Mouse (Mus musculus): ENCODE data around the gene H2al1i. TPM values are rescaled to one million over a fixed set of nuclear protein-coding genes. Genes with fewer than 3 reads are reported as not detected.
"Not testable (repeated sequence)": the region's sequence is repeated elsewhere in the genome, so short reads cannot be mapped to it uniquely, and the experiment has no call there.

H2al1i gene
- polyA plus RNA-seq (2012; rRNA removed) = not detected in 2 replicates

DNA sequence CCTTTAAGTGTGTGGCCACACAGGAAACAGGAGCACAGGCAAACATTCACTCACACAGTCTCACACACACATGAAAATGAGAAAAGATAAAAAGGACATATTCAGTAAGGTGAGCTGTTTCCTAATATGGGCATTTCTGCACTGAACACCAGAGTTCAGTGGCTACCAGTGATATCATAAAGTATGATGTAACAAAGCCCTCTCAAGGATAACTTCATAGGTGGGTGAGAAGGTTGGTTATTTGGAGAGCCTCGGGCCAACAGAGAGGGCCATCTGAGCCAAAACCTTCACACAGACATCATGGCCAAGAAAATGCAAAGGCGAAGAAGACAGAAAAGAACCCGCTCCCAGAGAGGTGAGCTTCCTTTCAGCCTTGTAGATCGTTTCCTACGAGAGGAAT lies at the start of gene H2al1i:
H2al1i (plus strand) TSS at position 301 of the 400 bp plus-strand sequence.
- DNase-seq; H3K4me1 ChIP-seq (replicated peaks; ENCODE audit: control insufficient read depth, insufficient read depth, low read length); H3K27me3 ChIP-seq (ENCODE audit: control insufficient read depth, insufficient read depth, low read length); H3K27ac ChIP-seq (ENCODE audit: control insufficient read depth, insufficient read depth, low read length); H3K4me3 ChIP-seq (ENCODE audit: control insufficient read depth, insufficient read depth, low read length); H3K36me3 ChIP-seq (ENCODE audit: control insufficient read depth, insufficient read depth, low read length): not testable (repeated sequence)
- no CpG with 5 or more reads among the region's 5 CpGs for WGBS

DNA sequence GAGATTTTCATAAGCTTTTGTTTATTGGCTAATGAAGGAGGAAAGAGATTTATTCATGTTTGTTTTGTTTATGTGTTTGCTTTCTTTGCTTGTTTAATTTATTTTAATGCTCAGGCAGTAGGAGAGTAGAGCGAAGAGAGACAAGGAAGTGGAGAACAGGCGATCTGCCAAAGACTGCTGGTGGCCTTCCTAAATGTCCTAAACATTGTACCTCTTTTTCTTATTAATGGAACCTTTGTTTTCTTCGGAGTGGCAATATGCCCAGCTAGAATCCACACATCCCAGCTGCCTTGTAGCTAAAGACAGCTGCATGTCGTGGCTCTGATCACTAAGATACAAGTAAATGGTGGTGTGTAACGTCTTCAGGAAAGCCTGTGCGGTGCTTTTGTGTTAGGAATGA lies 47.4 kb upstream of the H2al1i start:
- no peak overlapping the region for H3K4me3 ChIP-seq (ENCODE audit: control insufficient read depth, insufficient read depth, low read length)
- no peak overlapping the region for H3K27ac ChIP-seq (ENCODE audit: control insufficient read depth, insufficient read depth, low read length)
- WGBS = 97% methylated on average over 6 of the region's 6 CpGs
- no peaks in the 10 kb centered on the region for H3K4me1 ChIP-seq (replicated peaks; ENCODE audit: control insufficient read depth, insufficient read depth, low read length)
- DNase-seq = no peak
- H3K27me3 ChIP-seq (ENCODE audit: control insufficient read depth, insufficient read depth, low read length) = no peaks in the 10 kb centered on the region
- no peaks in the 10 kb centered on the region for H3K36me3 ChIP-seq (ENCODE audit: control insufficient read depth, insufficient read depth, low read length)
- TF ChIP-seq POLR2A (IDR thresholded peaks at IDR 0.05; ENCODE audit: control insufficient read depth, extremely low read depth, insufficient read depth, low read length, poor library complexity) (no peak), CTCF (IDR thresholded peaks at IDR 0.05; ENCODE audit: borderline replicate concordance, control insufficient read depth, extremely low read depth, insufficient read depth, low read length, poor library complexity) (no peak)

DNA sequence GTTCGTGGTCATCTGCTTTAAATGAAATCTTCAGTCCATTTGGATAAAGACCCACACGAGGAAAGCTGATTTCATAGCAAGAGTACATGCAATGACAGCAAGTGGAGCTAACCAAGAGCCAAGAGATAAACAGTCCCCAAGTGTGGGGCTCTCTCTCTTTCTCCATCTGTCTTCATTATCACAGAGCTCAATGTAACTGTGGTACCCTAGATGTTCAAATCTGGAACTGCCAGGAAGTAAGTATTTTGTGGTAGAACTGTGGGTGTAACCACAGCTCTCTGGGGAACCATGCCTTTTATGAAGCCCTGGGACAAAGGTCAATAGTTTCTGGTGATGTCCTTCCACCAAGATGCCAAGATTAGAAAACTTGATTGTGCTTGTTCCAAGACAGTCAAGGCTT lies 43.7 kb upstream of the H2al1i start:
- Histone ChIP-seq H3K27me3 (ENCODE audit: control insufficient read depth, insufficient read depth, low read length) (no peaks in the 10 kb centered on the region), H3K4me1 (replicated peaks; ENCODE audit: control insufficient read depth, insufficient read depth, low read length) (no peaks in the 10 kb centered on the region), H3K36me3 (ENCODE audit: control insufficient read depth, insufficient read depth, low read length) (no peaks in the 10 kb centered on the region), H3K27ac (ENCODE audit: control insufficient read depth, insufficient read depth, low read length) (no peak overlapping the region), H3K4me3 (ENCODE audit: control insufficient read depth, insufficient read depth, low read length) (no peak overlapping the region)
- WGBS = 58% methylated on average over 2 of the region's 2 CpGs
- DNase-seq = no peak
- TF ChIP-seq CTCF (IDR thresholded peaks at IDR 0.05; ENCODE audit: borderline replicate concordance, control insufficient read depth, extremely low read depth, insufficient read depth, low read length, poor library complexity) (no peak), POLR2A (IDR thresholded peaks at IDR 0.05; ENCODE audit: control insufficient read depth, extremely low read depth, insufficient read depth, low read length, poor library complexity) (no peak)

DNA sequence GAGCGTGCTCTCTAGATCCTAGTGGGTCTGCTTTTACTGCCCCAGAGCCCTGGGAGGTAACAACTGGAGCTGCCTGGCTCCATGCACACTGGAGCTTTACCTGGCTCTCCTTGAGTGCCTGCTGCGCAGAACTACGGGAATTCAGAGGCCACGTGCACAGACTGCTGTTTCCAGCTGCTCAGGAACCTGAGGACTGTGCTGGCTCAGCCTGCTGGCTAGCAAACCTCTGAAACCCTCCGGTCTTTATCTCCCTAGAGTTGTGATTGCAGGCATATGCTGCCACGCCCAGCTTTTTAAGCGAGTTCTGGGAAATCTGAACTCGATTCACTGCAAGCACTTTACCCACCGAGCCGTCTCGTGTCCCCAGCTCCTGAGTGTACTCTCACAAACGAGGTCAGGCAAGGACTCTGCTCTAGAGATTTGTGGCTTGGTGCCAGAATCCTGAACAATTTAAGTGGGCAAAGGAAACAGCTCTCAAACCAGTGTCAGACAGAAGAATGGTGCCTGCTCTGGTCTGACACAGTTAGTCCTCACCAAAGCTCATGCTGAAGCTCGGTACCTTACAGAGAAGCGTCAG lies 36.1 kb upstream of the H2al1i start:
- no peaks in the 10 kb centered on the region for H3K36me3 ChIP-seq (ENCODE audit: control insufficient read depth, insufficient read depth, low read length)
- no peak for DNase-seq
- no peaks in the 10 kb centered on the region for H3K4me1 ChIP-seq (replicated peaks; ENCODE audit: control insufficient read depth, insufficient read depth, low read length)
- H3K27ac ChIP-seq (ENCODE audit: control insufficient read depth, insufficient read depth, low read length) = no peak overlapping the region
- H3K4me3 ChIP-seq (ENCODE audit: control insufficient read depth, insufficient read depth, low read length) = no peak overlapping the region
- 88% methylated on average over 13 of the region's 14 CpGs for WGBS
- TF ChIP-seq CTCF (IDR thresholded peaks at IDR 0.05; ENCODE audit: borderline replicate concordance, control insufficient read depth, extremely low read depth, insufficient read depth, low read length, poor library complexity) = no peak
- no peak for TF ChIP-seq POLR2A (IDR thresholded peaks at IDR 0.05; ENCODE audit: control insufficient read depth, extremely low read depth, insufficient read depth, low read length, poor library complexity)
- no peaks in the 10 kb centered on the region for H3K27me3 ChIP-seq (ENCODE audit: control insufficient read depth, insufficient read depth, low read length)

DNA sequence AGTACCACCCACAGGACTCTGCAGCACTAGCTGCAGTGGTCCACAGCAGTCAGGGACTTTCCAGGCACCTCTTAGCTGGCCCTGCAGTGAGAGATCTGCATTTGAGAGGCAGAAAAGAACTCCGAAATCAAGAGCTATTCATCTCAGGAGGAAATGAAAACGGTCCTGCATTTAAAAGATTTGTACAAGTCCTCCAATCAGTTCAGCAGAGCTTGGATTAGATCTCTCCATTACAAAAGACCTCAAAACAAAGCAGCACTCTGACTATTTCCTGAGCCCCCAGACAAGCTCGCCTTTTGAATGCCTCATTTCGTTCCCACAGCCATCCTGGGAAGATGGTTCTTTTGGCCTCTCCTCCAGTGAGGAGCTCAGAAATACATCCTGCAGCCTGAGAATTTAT lies 35.2 kb upstream of the H2al1i start:
- Histone ChIP-seq H3K4me1 (replicated peaks; ENCODE audit: control insufficient read depth, insufficient read depth, low read length) (no peaks in the 10 kb centered on the region), H3K27me3 (ENCODE audit: control insufficient read depth, insufficient read depth, low read length) (no peaks in the 10 kb centered on the region), H3K36me3 (ENCODE audit: control insufficient read depth, insufficient read depth, low read length) (no peaks in the 10 kb centered on the region), H3K27ac (ENCODE audit: control insufficient read depth, insufficient read depth, low read length) (no peak overlapping the region), H3K4me3 (ENCODE audit: control insufficient read depth, insufficient read depth, low read length) (no peak overlapping the region)
- no peak for DNase-seq
- no peak for TF ChIP-seq CTCF (IDR thresholded peaks at IDR 0.05; ENCODE audit: borderline replicate concordance, control insufficient read depth, extremely low read depth, insufficient read depth, low read length, poor library complexity)
- TF ChIP-seq POLR2A (IDR thresholded peaks at IDR 0.05; ENCODE audit: control insufficient read depth, extremely low read depth, insufficient read depth, low read length, poor library complexity) = no peak
- 72% methylated on average over 4 of the region's 4 CpGs for WGBS

DNA sequence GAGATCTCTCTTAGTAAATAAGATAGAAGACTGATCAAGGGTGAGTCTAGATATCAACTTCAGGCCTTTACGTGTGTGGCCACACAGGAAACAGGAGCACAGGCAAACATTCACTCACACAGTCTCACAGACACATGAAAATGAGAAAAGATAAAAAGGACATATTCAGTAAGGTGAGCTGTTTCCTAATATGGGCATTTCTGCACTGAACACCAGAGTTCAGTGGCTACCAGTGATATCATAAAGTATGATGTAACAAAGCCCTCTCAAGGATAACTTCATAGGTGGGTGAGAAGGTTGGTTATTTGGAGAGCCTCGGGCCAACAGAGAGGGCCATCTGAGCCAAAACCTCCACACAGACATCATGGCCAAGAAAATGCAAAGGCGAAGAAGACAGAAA lies 25.5 kb upstream of the H2al1i start, which contains the start of gene H2al1a:
H2al1a (plus strand) TSS at position 301 of the 400 bp plus-strand sequence.
- not testable (repeated sequence) for H3K4me3 ChIP-seq (ENCODE audit: control insufficient read depth, insufficient read depth, low read length); H3K27ac ChIP-seq (ENCODE audit: control insufficient read depth, insufficient read depth, low read length); H3K4me1 ChIP-seq (replicated peaks; ENCODE audit: control insufficient read depth, insufficient read depth, low read length); H3K27me3 ChIP-seq (ENCODE audit: control insufficient read depth, insufficient read depth, low read length); DNase-seq; H3K36me3 ChIP-seq (ENCODE audit: control insufficient read depth, insufficient read depth, low read length)
- no CpG with 5 or more reads among the region's 3 CpGs for WGBS

DNA sequence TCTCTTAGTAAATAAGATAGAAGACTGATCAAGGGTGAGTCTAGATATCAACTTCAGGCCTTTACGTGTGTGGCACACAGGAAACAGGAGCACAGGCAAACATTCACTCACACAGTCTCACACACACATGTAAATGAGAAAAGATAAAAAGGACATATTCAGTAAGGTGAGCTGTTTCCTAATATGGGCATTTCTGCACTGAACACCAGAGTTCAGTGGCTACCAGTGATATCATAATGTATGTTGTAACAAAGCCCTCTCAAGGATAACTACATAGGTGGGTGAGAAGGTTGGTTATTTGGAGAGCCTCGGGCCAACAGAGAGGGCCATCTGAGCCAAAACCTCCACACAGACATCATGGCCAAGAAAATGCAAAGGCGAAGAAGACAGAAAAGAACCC lies 22.3 kb upstream of the H2al1i start, which contains the start of gene H2al1b:
H2al1b (plus strand) TSS at position 301 of the 400 bp plus-strand sequence.
- 88% methylated on average over 1 of the region's 3 CpGs for WGBS
- H3K4me3 ChIP-seq (ENCODE audit: control insufficient read depth, insufficient read depth, low read length); H3K4me1 ChIP-seq (replicated peaks; ENCODE audit: control insufficient read depth, insufficient read depth, low read length); H3K27ac ChIP-seq (ENCODE audit: control insufficient read depth, insufficient read depth, low read length); H3K36me3 ChIP-seq (ENCODE audit: control insufficient read depth, insufficient read depth, low read length); DNase-seq; H3K27me3 ChIP-seq (ENCODE audit: control insufficient read depth, insufficient read depth, low read length): not testable (repeated sequence)

DNA sequence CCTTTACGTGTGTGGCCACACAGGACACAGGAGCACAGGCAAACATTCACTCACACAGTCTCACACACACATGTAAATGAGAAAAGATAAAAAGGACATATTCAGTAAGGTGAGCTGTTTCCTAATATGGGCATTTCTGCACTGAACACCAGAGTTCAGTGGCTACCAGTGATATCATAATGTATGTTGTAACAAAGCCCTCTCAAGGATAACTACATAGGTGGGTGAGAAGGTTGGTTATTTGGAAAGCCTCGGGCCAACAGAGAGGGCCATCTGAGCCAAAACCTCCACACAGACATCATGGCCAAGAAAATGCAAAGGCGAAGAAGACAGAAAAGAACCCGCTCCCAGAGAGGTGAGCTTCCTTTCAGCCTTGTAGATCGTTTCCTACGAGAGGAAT lies 19.1 kb upstream of the H2al1i start, which contains the start of gene H2al1c:
H2al1c (plus strand) TSS at position 301 of the 400 bp plus-strand sequence.
- not testable (repeated sequence) for H3K27me3 ChIP-seq (ENCODE audit: control insufficient read depth, insufficient read depth, low read length); H3K4me1 ChIP-seq (replicated peaks; ENCODE audit: control insufficient read depth, insufficient read depth, low read length); H3K36me3 ChIP-seq (ENCODE audit: control insufficient read depth, insufficient read depth, low read length); H3K4me3 ChIP-seq (ENCODE audit: control insufficient read depth, insufficient read depth, low read length); H3K27ac ChIP-seq (ENCODE audit: control insufficient read depth, insufficient read depth, low read length); DNase-seq
- WGBS = 100% methylated on average over 1 of the region's 6 CpGs

DNA sequence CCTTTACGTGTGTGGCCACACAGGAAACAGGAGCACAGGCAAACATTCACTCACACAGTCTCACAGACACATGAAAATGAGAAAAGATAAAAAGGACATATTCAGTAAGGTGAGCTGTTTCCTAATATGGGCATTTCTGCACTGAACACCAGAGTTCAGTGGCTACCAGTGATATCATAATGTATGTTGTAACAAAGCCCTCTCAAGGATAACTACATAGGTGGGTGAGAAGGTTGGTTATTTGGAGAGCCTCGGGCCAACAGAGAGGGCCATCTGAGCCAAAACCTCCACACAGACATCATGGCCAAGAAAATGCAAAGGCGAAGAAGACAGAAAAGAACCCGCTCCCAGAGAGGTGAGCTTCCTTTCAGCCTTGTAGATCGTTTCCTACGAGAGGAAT lies 15.9 kb upstream of the H2al1i start, which contains the start of gene H2al1d:
H2al1d (plus strand) TSS at position 301 of the 400 bp plus-strand sequence.
- H3K27ac ChIP-seq (ENCODE audit: control insufficient read depth, insufficient read depth, low read length); DNase-seq; H3K4me1 ChIP-seq (replicated peaks; ENCODE audit: control insufficient read depth, insufficient read depth, low read length); H3K36me3 ChIP-seq (ENCODE audit: control insufficient read depth, insufficient read depth, low read length); H3K27me3 ChIP-seq (ENCODE audit: control insufficient read depth, insufficient read depth, low read length); H3K4me3 ChIP-seq (ENCODE audit: control insufficient read depth, insufficient read depth, low read length): not testable (repeated sequence)
- no CpG with 5 or more reads among the region's 6 CpGs for WGBS

DNA sequence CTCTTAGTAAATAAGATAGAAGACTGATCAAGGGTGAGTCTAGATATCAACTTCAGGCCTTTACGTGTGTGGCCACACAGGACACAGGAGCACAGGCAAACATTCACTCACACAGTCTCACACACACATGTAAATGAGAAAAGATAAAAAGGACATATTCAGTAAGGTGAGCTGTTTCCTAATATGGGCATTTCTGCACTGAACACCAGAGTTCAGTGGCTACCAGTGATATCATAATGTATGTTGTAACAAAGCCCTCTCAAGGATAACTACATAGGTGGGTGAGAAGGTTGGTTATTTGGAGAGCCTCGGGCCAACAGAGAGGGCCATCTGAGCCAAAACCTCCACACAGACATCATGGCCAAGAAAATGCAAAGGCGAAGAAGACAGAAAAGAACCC lies 12.8 kb upstream of the H2al1i start, which contains the start of gene H2al1e:
H2al1e (plus strand) TSS at position 301 of the 400 bp plus-strand sequence.
- H3K4me3 ChIP-seq (ENCODE audit: control insufficient read depth, insufficient read depth, low read length); H3K4me1 ChIP-seq (replicated peaks; ENCODE audit: control insufficient read depth, insufficient read depth, low read length); DNase-seq; H3K36me3 ChIP-seq (ENCODE audit: control insufficient read depth, insufficient read depth, low read length); H3K27me3 ChIP-seq (ENCODE audit: control insufficient read depth, insufficient read depth, low read length); H3K27ac ChIP-seq (ENCODE audit: control insufficient read depth, insufficient read depth, low read length): not testable (repeated sequence)
- WGBS = no CpG with 5 or more reads among the region's 3 CpGs
